Mouse (Mus musculus) left cerebral cortex, postnatal 10 days (tissue): ENCODE measurements at regions not wholly inside any gene's neighbourhood (a gene's known extent, or its start where the extent isn't known, plus 50 kb on each side); places are given as distances from the start of the nearest gene placed in this dataset.

Experiments
- DNase-seq, 2 experiments: peaks; one replicate each; pipeline ENCODE4 v3.0.0; 2021 to 2022; ENCODE audit warnings: low spot score in 2 of 2, mixed read lengths in 1 of 2; ENCODE audit errors: extremely low spot score in 1 of 2
- intact Hi-C: fragments of 180-260 bp; cut with DNase I; formaldehyde crosslinking; loops from one replicate; pipeline ENCODE4 v1.15.1; 2025

DNA sequence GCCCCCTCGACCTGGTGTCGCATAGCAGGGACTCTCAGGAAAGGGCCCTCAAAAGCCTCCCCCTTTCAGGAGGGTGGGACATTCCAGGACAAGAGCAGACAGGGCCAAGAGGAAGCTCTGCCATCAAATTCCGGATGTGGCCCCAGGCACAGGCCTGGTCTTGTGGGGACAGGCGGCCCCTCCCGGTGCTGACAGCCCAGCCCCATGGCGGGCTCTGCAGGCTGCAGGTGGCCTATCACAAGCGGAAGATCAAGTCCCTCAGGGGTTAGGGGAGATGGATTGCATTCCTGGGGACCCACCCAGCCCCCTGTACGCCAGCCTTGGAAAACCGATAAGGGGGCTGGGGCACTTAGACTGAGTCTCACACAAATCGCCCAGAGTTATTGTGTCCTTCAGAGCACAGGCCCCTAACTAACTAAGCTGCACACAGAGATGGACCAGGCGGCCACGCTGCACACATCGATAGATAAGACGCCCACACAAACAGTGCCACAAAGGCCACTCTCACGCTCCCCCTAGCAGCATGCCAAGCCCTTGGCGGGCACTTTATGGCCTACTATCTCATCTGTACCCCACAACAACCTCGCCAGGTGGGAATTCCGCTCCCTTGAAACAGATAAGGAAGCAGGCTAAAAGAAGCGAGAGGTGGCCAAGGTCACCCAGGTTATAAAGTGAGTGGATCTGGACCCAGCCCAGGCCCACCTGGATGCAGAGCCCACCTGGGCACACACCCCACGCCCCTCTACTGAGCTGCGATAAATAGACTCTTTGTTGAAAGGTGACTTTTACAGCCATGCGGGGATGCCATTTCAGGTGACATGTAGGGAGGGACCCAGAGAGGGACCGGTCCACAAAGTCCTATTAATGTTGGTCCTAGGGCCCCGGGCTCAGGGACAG, 55.5 kb downstream of the Gm5294 start:
- intact Hi-C loops: no loop called here
- DNase-seq: no peak

DNA sequence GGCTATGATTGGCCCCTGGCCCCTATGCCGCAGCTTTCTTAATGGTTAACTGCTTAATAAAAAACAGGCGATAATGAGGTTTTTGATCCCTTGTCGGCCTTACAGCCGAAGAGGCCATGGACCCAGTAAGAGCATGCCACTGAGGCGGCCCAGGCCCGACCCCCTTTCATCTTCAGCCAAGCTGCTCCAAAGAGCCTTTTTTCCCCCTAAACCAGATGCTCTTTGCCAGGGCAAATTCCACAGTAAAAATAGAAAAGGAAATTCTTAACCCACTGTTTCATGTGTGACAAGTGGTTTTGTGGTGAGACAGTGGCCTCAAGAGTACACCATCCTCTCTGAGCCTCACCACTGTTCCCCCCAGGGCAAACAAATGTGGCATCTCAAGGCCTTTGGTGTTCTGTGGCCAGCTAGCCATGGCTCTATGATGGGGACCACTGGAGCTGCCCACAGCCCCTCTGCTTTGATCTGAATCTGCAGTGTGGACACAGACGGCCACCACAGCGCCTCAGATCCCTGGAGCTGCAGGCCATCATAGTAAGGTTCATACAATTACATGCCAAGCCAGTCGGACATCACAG, 61.9 kb downstream of the Gm5294 start:
- intact Hi-C loops: no loop called here

DNA sequence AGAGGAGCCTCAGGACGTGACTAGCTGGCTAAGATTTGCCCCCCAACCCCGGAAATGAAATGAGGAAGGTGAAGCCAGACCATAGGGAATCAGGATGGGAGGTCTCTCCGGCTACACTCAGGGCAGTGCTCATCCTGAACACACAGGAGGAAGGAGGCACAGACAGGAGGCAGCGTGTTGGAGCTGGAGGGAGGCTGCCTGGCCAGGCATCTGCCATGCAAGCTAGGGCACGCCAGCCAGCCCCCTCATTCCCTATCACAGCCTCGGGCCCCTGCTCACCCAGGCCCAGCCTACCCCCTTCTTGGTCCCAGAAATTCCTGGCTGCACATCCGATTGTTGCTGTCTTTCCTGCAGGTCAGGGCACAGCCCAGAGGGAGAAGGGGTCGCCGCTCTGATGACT, 63.7 kb downstream of the Gm5294 start:
- no peak for DNase-seq
- intact Hi-C loops: no loop called here

More for the DNA sequence above, 61.9 kb downstream of the Gm5294 start:
- DNase-seq: no peak

DNA sequence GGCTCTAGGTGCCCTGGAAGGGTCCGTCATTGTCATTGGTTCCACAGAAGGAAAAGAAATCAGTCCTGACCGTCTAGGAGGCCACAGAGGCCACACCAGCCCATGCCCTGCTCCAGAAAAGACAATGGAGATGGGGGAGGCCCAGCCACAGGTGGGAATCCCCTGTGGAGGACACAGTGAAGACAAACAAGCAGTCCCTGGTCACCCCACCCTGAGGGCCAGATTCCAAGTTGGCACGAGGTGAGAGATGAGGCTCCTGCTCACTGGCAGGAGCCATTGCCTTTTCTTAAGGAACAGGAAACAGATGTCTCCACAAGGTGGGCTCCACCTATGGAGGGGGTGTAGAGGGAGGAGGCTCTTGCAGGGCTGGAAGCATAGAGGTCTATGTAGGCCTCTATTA, 66.0 kb downstream of the Gm5294 start:
- no peak for DNase-seq
- intact Hi-C loops: no loop called here

DNA sequence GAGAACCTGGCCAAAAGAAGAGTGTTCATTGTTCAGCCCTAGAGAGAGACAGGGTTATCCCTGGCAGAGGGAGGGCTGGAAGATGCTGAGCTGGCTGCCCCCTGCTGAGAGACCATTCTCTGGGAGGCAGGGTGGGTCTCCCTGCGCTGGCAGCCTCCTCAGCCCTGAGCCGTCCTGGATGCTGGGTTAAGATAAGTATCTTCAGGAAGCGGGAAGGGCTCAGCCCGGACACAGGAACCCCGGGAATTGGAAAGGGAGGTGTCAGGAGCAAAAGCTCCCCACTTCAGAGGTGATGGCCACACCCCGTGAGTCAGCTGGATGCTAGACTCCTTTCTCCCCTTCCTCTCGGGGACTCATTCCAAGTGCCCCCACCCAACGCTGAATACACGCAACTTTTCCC, 68.9 kb downstream of the Gm5294 start:
- intact Hi-C loops: no loop called here
- DNase-seq: peak in 1 of 2 experiments; percentile 56

DNA sequence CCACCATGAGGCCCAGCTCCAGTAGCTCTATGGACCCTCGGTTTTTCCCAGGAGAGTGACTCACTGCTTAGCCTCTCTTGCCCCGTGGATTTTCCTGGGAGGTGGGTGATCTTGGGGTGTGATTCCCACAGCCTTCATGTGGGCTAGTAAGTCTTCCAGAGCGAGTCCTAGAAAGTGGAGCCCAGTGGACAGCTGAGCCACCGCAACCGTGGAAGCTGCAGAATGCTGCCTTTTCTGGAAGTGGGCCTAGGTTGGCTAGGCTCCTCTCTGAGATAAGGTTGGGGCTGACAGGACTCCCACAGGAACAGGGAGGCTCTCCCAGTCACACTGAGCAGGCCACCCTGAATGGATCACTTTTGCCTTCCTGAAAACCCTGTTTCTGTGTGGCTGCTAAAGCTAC, 69.9 kb downstream of the Gm5294 start:
- intact Hi-C loops: no loop called here
- no peak for DNase-seq

DNA sequence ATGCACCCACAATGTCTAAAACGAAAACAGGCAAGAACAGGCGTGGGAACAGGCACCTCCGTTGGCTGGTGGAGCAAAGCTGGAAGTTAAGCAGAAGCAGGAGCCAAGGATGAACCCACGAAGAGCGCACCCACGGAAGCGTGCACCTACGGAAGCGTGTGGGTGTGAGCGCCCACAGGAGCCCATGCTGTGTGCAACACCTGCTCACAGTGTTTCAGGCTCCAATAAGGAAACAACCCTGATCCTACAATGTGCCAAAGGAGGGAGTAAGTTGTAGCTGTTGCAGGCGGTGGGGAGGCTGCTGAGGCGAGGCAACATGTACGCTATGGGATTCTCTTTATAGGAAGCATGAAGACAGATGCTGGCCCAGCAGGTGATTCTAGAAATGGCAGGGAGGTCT, 74.6 kb downstream of the Gm5294 start:
- DNase-seq: no peak
- intact Hi-C loops: no loop called here

DNA sequence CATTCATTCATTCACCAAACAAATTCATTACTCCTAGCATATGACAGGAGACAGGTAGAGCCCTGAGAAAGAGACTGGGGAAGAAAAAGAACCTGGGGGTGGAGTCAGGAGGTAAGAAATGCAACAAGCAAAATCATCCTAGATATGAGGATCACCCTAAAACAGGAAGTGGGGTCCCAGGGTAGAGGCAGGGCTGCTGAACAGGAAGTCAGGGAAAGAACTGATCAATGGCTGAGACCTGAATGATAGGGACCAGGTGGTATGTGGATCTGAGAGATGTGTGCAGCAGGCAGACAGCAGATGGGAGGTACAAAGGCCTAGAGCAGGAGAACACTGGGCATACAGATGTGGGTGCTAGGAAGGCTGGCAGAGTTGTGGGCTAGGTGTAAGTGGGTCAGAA, 77.4 kb downstream of the Gm5294 start:
- intact Hi-C loops: no loop called here

DNA sequence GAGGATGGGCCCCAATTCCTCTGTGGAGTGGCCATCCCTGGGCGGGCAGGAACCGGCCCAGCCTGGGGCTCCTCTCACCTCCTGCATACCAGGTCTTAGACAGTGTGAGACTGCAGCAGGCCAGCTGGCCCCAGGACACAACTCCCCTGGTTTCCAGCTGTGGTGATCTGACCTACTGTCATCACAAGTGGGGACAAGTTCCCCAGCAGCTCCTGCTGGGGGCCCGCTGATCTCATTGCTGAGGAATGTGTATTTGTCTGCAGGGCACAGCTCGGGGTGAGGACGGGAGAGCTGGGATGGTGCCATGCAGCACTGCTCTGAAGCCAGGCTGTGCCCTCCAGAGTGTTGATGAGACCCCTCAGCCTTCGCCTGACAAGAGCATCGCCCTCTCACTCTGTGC, 78.6 kb downstream of the Gm5294 start:
- intact Hi-C loops: no loop called here
- no peak for DNase-seq

More for the DNA sequence above, 77.4 kb downstream of the Gm5294 start:
- DNase-seq: no peak

DNA sequence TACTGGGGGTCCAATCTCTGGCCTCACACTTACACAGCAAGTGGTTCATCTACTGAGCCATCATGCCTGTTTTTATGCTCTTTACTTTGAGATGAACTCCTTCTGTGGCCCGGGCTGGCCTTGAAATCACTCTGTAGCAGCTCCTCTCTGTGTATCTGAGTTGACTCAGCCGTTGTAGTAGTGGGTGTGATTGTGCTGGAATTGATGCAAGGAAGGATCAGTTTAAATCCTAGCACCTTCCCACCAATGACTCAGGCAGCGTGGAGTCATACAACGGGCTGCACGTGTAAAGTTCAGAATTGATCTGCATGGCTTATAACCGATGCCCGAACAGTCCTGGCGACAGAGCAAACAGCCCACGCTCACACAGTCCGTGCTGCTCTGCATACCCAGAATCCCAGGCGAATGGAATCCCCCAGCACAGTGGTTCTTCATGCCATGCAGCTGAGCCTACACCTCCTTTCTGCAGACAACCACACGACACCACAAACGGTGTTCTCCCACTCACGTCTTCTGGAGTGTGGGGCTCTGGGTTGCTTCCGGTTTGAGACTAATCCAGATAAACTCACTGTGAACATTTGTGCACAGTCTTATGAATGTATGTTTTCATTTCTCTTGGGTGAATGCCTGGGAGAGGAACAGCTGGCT, 81.2 kb downstream of the Gm5294 start:
- intact Hi-C loops: no loop called here
- DNase-seq: peak in 1 of 2 experiments; percentile 46

DNA sequence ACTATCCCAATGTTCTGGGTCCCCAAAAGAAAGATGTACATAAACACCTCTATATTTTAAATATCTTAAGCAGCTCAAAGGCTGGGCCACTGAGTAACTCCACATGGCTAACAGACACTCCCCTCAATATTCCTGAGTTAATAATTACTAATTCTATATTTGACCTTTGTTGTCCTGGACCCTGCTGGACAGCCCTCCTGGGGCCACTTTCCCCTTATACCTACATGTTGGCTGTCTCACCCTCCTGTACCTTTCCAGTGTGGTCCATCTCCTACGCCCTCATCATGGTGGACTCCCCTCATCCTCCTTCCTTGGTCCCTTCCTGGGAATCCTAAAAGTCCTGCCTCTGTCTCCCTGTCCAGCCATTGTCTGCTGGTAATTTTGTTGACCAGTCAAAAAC, 82.4 kb downstream of the Gm5294 start:
- intact Hi-C loops: no loop called here

DNA sequence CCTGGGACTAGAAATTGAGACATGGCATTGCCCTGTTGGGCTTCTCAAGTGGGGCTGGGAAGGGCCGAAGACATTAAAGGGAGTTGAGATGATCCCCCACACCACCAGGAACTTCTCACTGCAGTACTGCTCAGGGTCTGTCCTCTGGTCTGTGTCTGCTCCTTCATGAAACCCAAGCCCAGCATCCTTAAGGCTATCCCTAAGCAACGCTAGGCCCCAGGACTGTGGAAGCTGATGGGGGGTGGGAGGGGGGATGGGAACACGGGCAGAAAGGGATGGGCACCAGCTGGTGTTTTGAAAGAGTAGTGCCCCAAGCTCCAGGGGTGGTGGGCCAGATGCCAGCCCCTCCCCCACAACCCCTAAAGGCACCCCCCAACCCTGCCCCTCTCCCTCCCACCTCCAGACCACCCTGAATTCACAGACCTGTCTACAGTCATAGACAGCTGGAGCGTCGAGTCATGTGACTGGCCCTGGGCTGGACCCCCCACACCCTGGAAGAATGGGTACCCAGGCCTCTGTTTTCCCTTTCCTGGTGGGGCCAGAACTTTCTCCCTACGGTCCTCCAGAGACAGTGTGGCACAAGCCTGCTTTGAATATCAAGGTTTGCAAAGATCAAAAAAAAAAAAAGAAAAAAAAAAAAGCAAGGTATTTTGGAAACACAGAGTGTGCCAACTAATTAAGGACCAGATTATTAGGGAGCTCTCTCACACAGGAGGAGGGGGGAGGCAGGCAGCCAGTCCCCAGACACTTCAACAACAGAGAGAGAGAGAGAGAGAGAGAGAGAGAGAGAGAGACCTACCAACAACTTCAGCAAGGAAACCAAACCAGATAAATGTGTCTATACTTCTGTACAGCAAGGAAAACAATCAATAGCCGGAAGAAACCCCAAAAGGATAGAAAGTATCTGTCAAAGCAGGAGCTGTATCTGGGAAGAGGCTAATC, 85.1 kb downstream of the Pdgfa start:
- intact Hi-C loops: no loop called here
- DNase-seq: no peak

More for the DNA sequence above, 82.4 kb downstream of the Gm5294 start:
- DNase-seq: no peak

DNA sequence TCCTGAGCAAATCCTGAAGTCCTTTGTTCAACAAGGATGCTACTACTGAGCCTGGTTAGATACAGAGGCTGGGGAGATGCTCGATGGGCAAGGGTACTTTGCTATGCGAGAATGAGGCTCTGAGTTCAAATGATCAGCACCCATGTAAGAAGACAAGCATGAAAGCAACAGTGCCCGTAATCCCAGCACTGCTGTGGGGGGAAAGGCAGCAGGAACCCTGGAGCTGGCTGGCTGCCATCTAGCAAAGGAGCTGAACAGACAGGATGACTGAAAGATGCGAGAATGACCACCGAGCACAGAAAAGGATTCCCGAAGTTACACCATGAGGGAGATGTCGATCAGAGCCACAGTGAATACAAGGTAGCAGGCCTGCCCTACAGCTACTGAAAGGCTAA, 84.5 kb downstream of the Pdgfa start:
- intact Hi-C loops: no loop called here
- peak in 1 of 2 experiments; percentile 60 for DNase-seq

DNA sequence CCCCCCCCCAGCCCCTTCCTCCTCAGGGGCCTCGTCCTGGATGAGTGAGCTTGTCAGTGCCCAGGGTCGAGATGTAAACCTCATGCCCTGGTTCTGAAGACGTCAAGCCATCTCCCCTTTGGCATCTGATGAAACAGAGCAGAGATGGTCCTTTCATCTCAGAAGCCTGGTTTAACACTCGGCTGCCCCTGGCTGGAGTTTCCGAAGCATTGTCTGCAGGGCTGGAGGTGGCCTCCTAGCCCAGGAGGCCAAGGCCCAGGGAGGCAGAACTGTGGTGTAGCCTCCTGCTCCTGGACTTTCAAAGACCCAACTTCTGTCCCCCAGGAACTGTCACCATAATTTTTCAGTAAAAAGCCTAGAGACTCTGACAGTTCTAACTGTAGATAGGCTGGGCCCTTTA, 82.1 kb downstream of the Pdgfa start:
- intact Hi-C loops: no loop called here
- no peak for DNase-seq

DNA sequence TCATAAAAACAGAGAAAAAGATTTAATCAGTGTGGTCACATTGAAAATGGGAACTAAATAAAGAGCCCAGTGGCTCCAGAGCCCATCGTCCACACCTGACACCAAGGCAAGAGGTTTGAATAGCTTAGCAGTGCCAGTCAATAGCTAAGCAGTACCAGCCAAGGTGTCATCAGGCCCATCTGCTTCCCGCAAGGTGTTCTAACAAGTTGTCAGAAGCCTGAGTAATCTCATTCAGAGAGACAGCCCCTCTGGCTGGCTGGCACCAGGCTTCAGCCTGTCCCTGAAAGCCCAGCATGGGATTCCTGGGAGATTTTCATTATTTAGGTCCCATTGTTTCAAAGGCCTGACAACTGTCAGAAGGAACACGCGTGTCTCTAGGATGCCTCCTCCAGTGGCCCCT, 81.7 kb downstream of the Pdgfa start:
- intact Hi-C loops: no loop called here

DNA sequence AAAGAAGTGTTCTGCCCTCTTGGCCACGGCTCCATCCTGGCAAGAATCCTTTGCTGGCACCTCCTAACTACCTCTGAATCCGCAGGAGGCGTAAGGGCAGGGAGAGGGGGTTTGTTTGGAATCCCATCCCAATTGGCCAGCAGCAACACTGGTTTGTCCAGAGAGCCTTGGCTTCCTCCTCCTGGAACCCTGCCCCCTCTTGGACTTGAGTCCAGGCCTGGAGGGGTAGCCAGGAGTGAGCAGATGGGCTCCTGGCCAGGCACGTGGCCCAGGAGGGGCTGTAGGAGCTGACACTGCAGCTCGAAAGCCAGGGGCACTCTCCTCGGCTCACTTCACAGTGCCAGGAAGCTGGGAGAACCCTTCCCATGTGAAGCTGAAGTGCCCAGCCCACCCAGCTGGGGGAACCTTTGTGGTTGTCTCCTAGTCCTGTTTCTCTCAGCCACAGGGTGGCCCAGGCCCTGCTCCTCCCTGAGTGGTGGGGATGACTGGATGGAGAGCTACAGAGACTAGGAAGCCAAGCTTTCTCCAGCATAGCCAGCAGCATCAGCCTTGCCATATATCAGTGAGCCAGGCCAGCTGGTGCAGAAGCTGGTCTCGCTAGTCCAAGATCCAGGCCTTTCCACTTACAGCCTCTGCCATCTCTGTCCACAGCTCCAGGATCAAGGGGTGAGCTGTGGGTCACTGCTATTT, 76.9 kb downstream of the Pdgfa start:
- DNase-seq: peak; percentile 51 to 70
- intact Hi-C loops: no loop called here

More for the DNA sequence above, 81.7 kb downstream of the Pdgfa start:
- DNase-seq: no peak

DNA sequence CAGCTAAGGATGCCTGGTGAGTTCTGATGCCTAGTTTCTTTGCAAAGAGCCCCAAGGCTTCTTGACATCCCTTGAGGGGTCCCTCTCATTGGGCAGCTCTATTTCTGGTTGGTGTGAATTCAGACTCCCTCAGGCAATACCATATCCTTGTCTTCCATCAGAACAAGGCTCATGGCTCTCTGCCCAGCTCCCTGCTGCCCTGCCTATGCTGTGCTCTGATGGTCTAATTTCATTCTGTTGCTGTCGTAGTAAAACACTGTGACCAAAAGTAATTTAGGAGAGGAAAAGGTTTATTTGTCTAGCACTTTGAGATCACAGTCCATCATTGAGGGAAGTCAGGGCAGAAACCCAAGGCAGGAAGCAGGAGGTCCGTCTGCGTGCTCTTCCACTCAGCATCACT, 75.1 kb downstream of the Pdgfa start:
- no peak for DNase-seq
- intact Hi-C loops: no loop called here
